Mouse (Mus musculus): ENCODE results near the gene Flvcr2.

GRCm38 (mm10) chr12:85712587-85712986 lies 33.8 kb upstream of the Flvcr2 start:
- TF ChIP-seq RAD21 (IDR thresholded peaks at IDR 0.05; ENCODE audit: low read depth, low read length) (no peak), JUND (conservative IDR thresholded peaks at IDR 0.05; ENCODE audit: low read depth, low read length) (no peak), CTCF (conservative IDR thresholded peaks at IDR 0.05 in 1 of 2, IDR thresholded peaks at IDR 0.05 in 1 of 2; ENCODE audit: low read depth in 2 of 2, low read length in 2 of 2) (no peak), NRF1 (IDR thresholded peaks at IDR 0.05; ENCODE audit: low read depth, low read length) (no peak), E2F4 (IDR thresholded peaks at IDR 0.05; ENCODE audit: insufficient replicate concordance, low read depth, low read length) (no peak), TCF12 (IDR thresholded peaks at IDR 0.05; ENCODE audit: low read depth, low read length) (no peak), MEF2A (IDR thresholded peaks at IDR 0.05; ENCODE audit: borderline replicate concordance, low read depth, low read length) (no peak), POLR2A (IDR thresholded peaks at IDR 0.05; ENCODE audit: low read depth, low read length) (no peak), EP300 (IDR thresholded peaks at IDR 0.05; ENCODE audit: low read length) (no peak)
